Mouse (Mus musculus) lung, adult 2 months (tissue): Measurements from ENCODE around the gene Lrcol1. TPM values are rescaled to one million over a fixed set of nuclear protein-coding genes. Genes with fewer than 3 reads are reported as not detected.

Source experiments
- DNase-seq: peaks from one replicate; pipeline ENCODE4 v3.0.0; 2022
- H3K4me1 ChIP-seq: fragments of 200-500 bp; 2 replicates; pipeline ENCODE4 v1.6.1; 2011; ENCODE audit warnings: low read length; ENCODE audit not compliant: control insufficient read depth, insufficient read depth
- H3K4me3 ChIP-seq: fragments of 200-500 bp; replicated peaks from 2 replicates; pipeline ENCODE3; 2011; ENCODE audit warnings: low read depth, mild to moderate bottlenecking, control low read depth, low read length; ENCODE audit errors: extremely low read depth
- CTCF ChIP-seq: fragments of 200-500 bp; IDR thresholded peaks from 2 replicates; pipeline ENCODE4 v1.5.1; 2011; ENCODE audit warnings: mild to moderate bottlenecking, low read length, control low read depth; ENCODE audit not compliant: insufficient read depth
- POLR2A ChIP-seq: fragments of 200-500 bp; IDR thresholded peaks from 2 replicates; pipeline ENCODE4 v1.6.1; 2011; ENCODE audit warnings: low read depth, mild to moderate bottlenecking, control low read depth, low read length, borderline replicate concordance; ENCODE audit errors: extremely low read depth
- WGBS: fragments of 180-500 bp; shearing (Covaris S2); methylation state at CpG from one replicate; pipeline ENCODE4 v1.1.7; 2018; 5-methylcytosine and 5-hydroxymethylcytosine counted together
- polyA plus RNA-seq: library from polyadenylated mRNA; depleted of rRNA; stranded (reverse); fragments of >200 nt; gene quantifications from 2 replicates; pipeline ENCODE4 v1.2.3, GENCODE M21; 2012; rRNA removed

The Lrcol1 gene
- 0.19 and 0.51 TPM in 2 replicates for polyA plus RNA-seq

GRCm38 (mm10) chr5:110344524-110344923, at the start of gene Lrcol1:
Gene Lrcol1, plus strand, starts transcription at chr5:110344730.
- DNase-seq, result peak; percentile 12
- WGBS, result 56% methylated on average over 4 of the region's 4 CpGs
- no peaks in the 10 kb centered on the region for H3K4me1 ChIP-seq
- no peak for TF ChIP-seq CTCF
- no peak for TF ChIP-seq POLR2A
- H3K4me3 ChIP-seq, result no peak within 1 kb of the TSS

- DNase-seq, result no peak
- Histone ChIP-seq H3K4me1 (no peaks in the 10 kb centered on the region), H3K4me3 (no peak overlapping the region)
- TF ChIP-seq CTCF (no peak), POLR2A (no peak)
- 74% methylated on average over 1 of the region's 1 CpGs for WGBS
Observed at GRCm38 (mm10) chr5:110296637-110297036, 47.9 kb upstream of the Lrcol1 start.

GRCm38 (mm10) chr5:110300591-110300990, 43.9 kb upstream of the Lrcol1 start:
- TF ChIP-seq POLR2A (no peak), CTCF (no peak)
- WGBS, result 93% methylated on average over 2 of the region's 2 CpGs
- no peaks in the 10 kb centered on the region for H3K4me1 ChIP-seq
- no peak for DNase-seq
- H3K4me3 ChIP-seq, result no peak overlapping the region

DNA sequence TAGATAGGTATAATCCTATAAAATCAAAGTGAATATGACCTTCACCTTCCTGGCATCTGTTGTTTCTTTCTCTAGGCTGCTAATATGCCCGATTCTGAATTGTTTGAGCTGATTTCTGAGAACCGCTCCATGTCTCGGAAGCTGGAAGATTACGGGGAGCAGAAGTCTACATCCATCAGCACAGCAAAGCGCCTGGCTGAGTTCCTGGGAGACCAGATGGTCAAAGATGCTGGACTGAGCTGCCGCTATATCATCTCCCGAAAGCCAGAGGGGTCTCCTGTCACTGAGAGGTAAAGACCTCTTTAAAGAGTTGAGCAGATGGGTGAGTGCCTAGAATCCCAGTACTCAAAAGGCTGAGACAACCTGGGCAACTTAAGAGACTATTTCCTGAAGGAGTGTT, 35.7 kb upstream of the Lrcol1 start:
- 93% methylated on average over 7 of the region's 7 CpGs for WGBS
- TF ChIP-seq POLR2A, result no peak
- TF ChIP-seq CTCF, result no peak
- DNase-seq, result no peak

GRCm38 (mm10) chr5:110313127-110313526, 31.4 kb upstream of the Lrcol1 start:
- H3K4me3 ChIP-seq, result no peak overlapping the region
- H3K4me1 ChIP-seq, result no peaks in the 10 kb centered on the region
- no peak for DNase-seq
- WGBS, result 93% methylated on average over 3 of the region's 3 CpGs
- TF ChIP-seq CTCF (no peak), POLR2A (no peak)

More for the DNA sequence above, 35.7 kb upstream of the Lrcol1 start:
- no peaks in the 10 kb centered on the region for H3K4me1 ChIP-seq
- H3K4me3 ChIP-seq, result no peak overlapping the region

GRCm38 (mm10) chr5:110330508-110330907, 14.0 kb upstream of the Lrcol1 start:
- DNase-seq, result no peak
- Histone ChIP-seq H3K4me3 (no peak overlapping the region), H3K4me1 (no peaks in the 10 kb centered on the region)
- WGBS, result 56% methylated on average over 3 of the region's 3 CpGs
- TF ChIP-seq CTCF (no peak), POLR2A (no peak)

GRCm38 (mm10) chr5:110338792-110339191, 5.7 kb upstream of the Lrcol1 start:
- no peaks in the 10 kb centered on the region for H3K4me1 ChIP-seq
- WGBS, result 55% methylated on average over 2 of the region's 2 CpGs
- no peak overlapping the region for H3K4me3 ChIP-seq
- TF ChIP-seq CTCF (no peak), POLR2A (no peak)
- no peak for DNase-seq

GRCm38 (mm10) chr5:110342648-110343284, 1.8 kb upstream of the Lrcol1 start, which contains the start of gene P2rx2:
Gene P2rx2, minus strand, starts transcription at chr5:110343212.
- WGBS, result 3% methylated on average over 43 of the region's 43 CpGs
- no peaks in the 10 kb centered on the region for H3K4me1 ChIP-seq
- TF ChIP-seq POLR2A, result no peak
- no peak for TF ChIP-seq CTCF
- H3K4me3 ChIP-seq, result peak within 1 kb of the TSS; percentile 32
- DNase-seq, result peak; percentile 59

DNA sequence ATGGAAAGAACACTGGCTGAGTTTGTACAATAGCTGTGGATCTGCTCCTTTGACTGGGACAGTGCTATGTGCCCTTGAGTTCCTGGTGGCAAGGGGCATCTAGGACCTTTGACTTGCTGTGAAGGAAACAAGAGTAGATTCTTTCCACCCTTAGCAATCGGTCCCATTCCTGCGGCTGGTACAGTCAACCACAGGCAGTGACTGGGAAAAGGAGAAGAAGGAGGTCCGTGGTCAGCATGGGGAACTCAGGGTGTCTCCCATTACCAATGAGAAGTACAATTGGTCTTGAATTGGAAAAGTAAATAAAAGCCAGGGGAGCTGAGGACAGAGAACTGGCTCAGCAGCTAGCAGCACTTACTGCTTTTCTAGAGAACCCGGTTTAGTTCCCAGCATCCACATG, 1.0 kb downstream of the Lrcol1 start:
- no peak overlapping the region for H3K4me3 ChIP-seq
- H3K4me1 ChIP-seq, result no peaks in the 10 kb centered on the region
- no peak for DNase-seq
- WGBS, result 64% methylated on average over 4 of the region's 4 CpGs
- TF ChIP-seq POLR2A (no peak), CTCF (no peak)

- TF ChIP-seq CTCF, result no peak
- no peak for TF ChIP-seq POLR2A
- Histone ChIP-seq H3K4me3 (no peak overlapping the region), H3K4me1 (no peaks in the 10 kb centered on the region)
- DNase-seq, result no peak
- 83% methylated on average over 8 of the region's 8 CpGs for WGBS
Observed at GRCm38 (mm10) chr5:110347006-110347405, 2.5 kb downstream of the Lrcol1 start.
